Mouse (Mus musculus) kidney, adult 2 months (tissue): ENCODE measurements around the gene Nuak1. TPM values are rescaled to one million over a fixed set of nuclear protein-coding genes. Genes with fewer than 3 reads are reported as not detected.

Source experiments
- DNase-seq: peaks from one replicate; pipeline ENCODE4 v3.0.0; 2021
- H3K27ac ChIP-seq: fragments of 200-500 bp; 2 replicates; pipeline ENCODE4 v1.5.1; 2012; ENCODE audit warnings: low read depth, low read length, control low read depth, inconsistent platforms; ENCODE audit not compliant: insufficient read depth
- H3K27me3 ChIP-seq: fragments of 200-500 bp; replicated peaks from 2 replicates; pipeline ENCODE4 v1.6.1; 2012; ENCODE audit warnings: mild to moderate bottlenecking, moderate library complexity, low read length, inconsistent platforms; ENCODE audit not compliant: control insufficient read depth, insufficient read depth
- H3K36me3 ChIP-seq: fragments of 200-500 bp; 2 replicates; pipeline ENCODE4 v1.6.1; 2012; ENCODE audit warnings: mild to moderate bottlenecking, moderate library complexity, low read length, inconsistent platforms; ENCODE audit not compliant: control insufficient read depth, insufficient read depth
- H3K4me1 ChIP-seq: fragments of 200-500 bp; 2 replicates; pipeline ENCODE4 v1.6.1; 2011; ENCODE audit warnings: low read length; ENCODE audit not compliant: control insufficient read depth, insufficient read depth
- H3K4me3 ChIP-seq: fragments of 200-500 bp; 2 replicates; pipeline ENCODE4 v1.5.1; 2011; ENCODE audit warnings: mild to moderate bottlenecking, low read depth, low read length, control low read depth; ENCODE audit not compliant: insufficient read depth
- CTCF ChIP-seq: fragments of 200-500 bp; conservative IDR thresholded peaks from 2 replicates; pipeline ENCODE4 v1.5.1; 2011; ENCODE audit warnings: low read depth, mild to moderate bottlenecking, control low read depth, low read length, moderate library complexity, mixed read lengths; ENCODE audit not compliant: insufficient read depth, insufficient read length
- POLR2A ChIP-seq: fragments of 200-500 bp; IDR thresholded peaks from one replicate; pipeline ENCODE4 v1.6.1; 2011; ENCODE audit warnings: low read depth, low read length, control low read depth
- WGBS: fragments of 180-500 bp; shearing (Covaris S2); methylation state at CpG from one replicate; pipeline ENCODE4 v1.1.7; 2018; 5-methylcytosine and 5-hydroxymethylcytosine counted together
- polyA plus RNA-seq: library from polyadenylated mRNA; depleted of rRNA; stranded (reverse); fragments of >200 nt; gene quantifications from 2 replicates; pipeline ENCODE4 v1.2.3, GENCODE M21; 2012

Gene Nuak1
- polyA plus RNA-seq, 1 experiment, result 12.2 TPM

DNA sequence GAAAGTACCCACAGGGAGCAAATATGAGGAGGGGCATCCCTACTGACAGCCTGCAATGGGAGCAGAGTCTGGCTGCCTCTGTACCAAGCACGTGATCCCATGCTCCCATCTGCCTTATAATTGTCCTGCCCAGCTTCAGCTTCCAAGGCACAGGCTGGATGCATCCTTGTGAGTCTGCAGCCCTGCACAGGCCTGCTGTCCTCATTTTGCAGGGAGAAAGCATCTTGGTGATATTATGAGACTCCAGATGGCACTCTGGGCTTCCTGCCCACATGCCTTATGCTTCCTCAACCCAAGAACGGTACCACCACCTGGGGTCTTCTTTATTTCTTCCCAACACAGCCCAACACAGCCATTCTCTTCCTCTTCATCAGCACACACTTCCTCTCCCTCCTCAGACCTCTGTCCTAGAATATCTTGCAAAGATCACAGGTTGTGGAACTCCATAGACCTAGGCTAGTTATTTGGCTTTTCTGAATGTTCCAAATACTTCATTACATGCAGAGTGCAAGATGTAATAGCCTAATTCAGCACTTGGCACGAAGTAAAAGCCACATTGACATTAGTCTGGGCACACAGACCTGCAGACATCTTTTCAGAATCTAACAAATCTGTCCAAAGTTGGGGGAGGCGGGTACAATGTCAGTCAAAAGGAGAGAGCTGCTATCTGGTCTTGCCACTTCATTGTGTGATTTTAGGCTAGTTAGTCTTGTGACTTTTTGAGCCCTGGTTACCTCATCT lies 82.2 kb downstream of the Nuak1 start:
- Histone ChIP-seq H3K36me3 (no peaks in the 10 kb centered on the region), H3K27ac (no peak overlapping the region), H3K4me1 (no peaks in the 10 kb centered on the region), H3K27me3 (no peaks in the 10 kb centered on the region), H3K4me3 (no peak overlapping the region)
- no peak for TF ChIP-seq CTCF
- TF ChIP-seq POLR2A, result no peak
- 65% methylated on average over 4 of the region's 4 CpGs for WGBS
- DNase-seq, result no peak

DNA sequence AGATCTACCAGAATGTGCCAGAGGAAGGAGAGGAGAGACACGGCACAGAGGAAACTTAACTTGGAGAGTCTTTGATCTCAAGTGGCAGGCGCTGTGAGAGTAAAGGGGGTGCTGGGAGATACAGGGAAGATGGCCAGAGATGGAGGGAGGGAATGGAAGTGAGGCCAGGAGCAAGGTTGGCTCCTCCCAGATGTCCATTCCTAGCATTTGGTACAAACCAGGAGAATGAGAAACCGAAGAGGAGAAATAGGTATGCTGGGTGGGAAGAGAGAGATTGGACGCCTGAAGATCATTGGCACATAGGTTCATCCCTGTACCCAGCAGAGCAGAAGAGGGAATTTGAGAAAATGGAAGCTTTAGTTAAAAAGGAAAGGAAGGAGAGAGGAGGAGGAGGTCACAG lies 82.8 kb downstream of the Nuak1 start:
- Histone ChIP-seq H3K4me3 (no peak overlapping the region), H3K27me3 (no peaks in the 10 kb centered on the region), H3K4me1 (no peaks in the 10 kb centered on the region), H3K27ac (no peak overlapping the region), H3K36me3 (no peaks in the 10 kb centered on the region)
- 83% methylated on average over 4 of the region's 4 CpGs for WGBS
- no peak for DNase-seq
- TF ChIP-seq CTCF, result no peak
- TF ChIP-seq POLR2A, result no peak

DNA sequence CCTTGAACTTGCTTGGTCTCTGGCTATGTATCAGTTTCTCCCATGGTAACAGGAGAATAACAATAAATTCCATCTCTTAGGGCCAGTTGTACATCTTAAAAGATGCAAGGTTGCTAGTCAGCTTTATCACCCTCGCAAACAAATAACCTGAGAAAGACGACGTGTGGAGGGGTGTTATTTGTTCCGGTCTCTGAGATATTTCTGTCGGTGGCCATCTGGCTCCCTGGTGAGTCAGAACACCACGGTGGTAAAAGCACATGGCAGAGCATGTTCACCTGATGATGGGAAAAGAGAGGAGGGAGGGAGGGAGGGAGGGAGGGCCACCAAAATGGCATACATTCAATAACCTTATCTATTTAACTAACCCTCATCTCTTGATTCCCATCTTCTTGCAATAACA lies 86.1 kb downstream of the Nuak1 start:
- Histone ChIP-seq H3K27ac (no peak overlapping the region), H3K36me3 (no peaks in the 10 kb centered on the region), H3K4me3 (no peak overlapping the region), H3K27me3 (no peaks in the 10 kb centered on the region), H3K4me1 (no peaks in the 10 kb centered on the region)
- no peak for TF ChIP-seq POLR2A
- TF ChIP-seq CTCF, result no peak
- 45% methylated on average over 6 of the region's 6 CpGs for WGBS
- DNase-seq, result no peak

DNA sequence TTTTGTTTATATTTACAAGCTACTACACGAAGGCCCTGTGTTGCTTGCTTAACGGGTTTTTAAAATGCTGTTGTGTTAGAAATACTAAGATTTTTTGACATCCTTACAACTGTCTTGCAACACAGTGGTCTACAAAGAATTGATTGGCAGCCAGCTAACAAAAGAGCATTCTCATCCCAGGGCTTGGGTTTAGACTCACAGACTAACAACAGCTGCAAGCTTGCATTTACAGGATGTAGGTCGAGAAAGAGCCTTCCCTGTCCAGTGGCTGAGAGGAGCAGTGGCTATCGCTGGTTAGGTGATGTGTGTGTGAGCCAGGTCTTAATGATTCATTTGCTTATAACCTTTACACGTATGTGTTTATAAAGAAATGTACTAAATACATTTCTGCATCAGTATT lies 94.7 kb downstream of the Nuak1 start:
- H3K36me3 ChIP-seq, result no peaks in the 10 kb centered on the region
- no peaks in the 10 kb centered on the region for H3K27me3 ChIP-seq
- H3K4me3 ChIP-seq, result no peak overlapping the region
- no peak for DNase-seq
- H3K4me1 ChIP-seq, result peaks cover 4% of the 10 kb centered on the region; the same call in 1 of the 2 replicates
- TF ChIP-seq CTCF (no peak), POLR2A (no peak)
- H3K27ac ChIP-seq, result no peak overlapping the region
- WGBS, result 80% methylated on average over 5 of the region's 5 CpGs

DNA sequence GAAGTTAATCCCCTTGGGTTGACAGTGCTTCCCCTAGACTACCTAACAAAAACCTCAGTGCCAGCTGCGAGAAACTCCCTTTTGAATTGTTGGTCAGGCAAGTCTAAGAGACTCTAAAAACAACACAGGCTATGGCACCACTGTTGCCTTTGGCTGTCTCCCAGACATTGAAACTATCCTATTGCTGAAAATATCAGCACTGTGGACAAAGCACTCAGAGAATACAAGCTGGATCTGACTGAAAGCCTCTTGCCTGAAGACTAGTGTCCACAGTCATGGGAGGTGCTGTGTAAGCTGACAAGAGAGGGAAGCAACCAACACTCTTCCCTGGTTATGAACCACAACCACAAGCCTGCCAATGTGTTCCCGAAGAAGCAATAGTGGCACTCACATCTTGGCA lies 96.9 kb downstream of the Nuak1 start:
- H3K4me3 ChIP-seq, result no peak overlapping the region
- no peaks in the 10 kb centered on the region for H3K36me3 ChIP-seq
- H3K27me3 ChIP-seq, result no peaks in the 10 kb centered on the region
- peaks cover 4% of the 10 kb centered on the region; the same call in 1 of the 2 replicates for H3K4me1 ChIP-seq
- no peak overlapping the region for H3K27ac ChIP-seq
- DNase-seq, result no peak
- WGBS, result 85% methylated on average over 2 of the region's 2 CpGs
- TF ChIP-seq CTCF (no peak), POLR2A (no peak)

DNA sequence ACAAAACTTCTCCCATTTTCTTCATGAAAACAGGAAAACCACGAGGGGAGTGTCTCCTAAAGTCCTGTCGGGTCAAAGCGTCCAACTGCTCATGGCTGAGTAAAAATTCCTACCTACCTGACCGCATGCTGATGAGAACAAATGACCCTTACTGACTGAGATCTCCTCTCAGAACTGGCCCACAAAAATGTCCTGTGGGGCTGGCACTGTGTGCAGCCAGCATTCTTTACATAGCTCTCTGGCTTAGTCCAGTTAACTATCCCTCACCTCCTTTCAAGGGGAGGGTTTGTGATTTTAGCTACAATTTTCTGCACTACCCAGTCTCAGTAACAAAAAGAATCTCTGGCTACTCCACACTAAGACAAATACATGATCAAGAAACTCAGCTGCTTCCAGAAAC lies 100.9 kb downstream of the Nuak1 start:
- Histone ChIP-seq H3K4me1 (no peaks in the 10 kb centered on the region), H3K36me3 (no peaks in the 10 kb centered on the region), H3K27me3 (no peaks in the 10 kb centered on the region), H3K4me3 (no peak overlapping the region), H3K27ac (peak overlapping the region; percentile 26; the same call in 1 of the 2 replicates)
- peak; percentile 60 for DNase-seq
- no peak for TF ChIP-seq POLR2A
- no peak for TF ChIP-seq CTCF
- WGBS, result 37% methylated on average over 4 of the region's 4 CpGs

DNA sequence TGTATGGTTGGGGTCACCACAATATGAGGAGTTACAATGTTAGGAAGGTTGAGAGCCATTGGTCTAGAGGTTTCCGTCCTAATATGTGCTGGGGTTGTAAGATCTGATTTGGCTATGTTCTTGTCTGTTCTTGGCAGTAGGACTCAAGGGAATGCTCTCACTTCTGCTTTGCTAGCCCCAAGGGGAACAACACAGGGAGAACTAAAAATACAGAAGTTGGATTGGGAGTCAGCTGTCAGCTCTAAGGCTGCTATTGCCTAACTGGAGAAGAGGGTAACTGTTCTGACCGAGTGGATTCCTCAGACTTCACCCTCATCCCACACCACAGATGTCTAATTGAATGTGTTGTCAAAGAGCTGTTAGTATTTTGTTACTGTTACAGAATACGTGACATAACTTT lies 101.6 kb downstream of the Nuak1 start:
- DNase-seq, result peak; percentile 40
- no peaks in the 10 kb centered on the region for H3K27me3 ChIP-seq
- no peak overlapping the region for H3K4me3 ChIP-seq
- no peaks in the 10 kb centered on the region for H3K36me3 ChIP-seq
- 0 out of 2 replicates have a peak overlapping the region, but pooled peaks have one; percentile 26 for H3K27ac ChIP-seq
- TF ChIP-seq CTCF, result no peak
- TF ChIP-seq POLR2A, result no peak
- no peaks in the 10 kb centered on the region for H3K4me1 ChIP-seq
- 68% methylated on average over 3 of the region's 3 CpGs for WGBS

DNA sequence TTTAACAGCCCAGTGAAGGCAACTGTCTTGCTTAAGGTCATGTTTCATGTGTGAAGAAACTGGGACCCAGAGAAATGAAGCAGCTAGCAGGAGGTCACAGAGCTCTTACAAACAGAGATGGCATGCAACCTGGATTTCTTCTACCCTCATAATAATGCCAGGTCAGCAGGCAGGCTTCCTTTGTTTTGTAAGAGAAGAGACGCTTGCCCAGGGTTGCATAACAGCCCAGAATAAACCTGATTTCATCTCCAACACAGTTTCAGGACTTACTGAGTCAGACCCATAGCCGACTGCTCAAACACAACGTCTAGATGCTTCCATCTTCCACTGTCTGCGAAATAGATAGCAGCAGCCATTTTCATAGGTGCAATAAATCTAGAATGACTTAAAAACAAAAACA lies 105.0 kb downstream of the Nuak1 start:
- H3K36me3 ChIP-seq, result no peaks in the 10 kb centered on the region
- no peak overlapping the region for H3K4me3 ChIP-seq
- no peak overlapping the region for H3K27ac ChIP-seq
- H3K27me3 ChIP-seq, result no peaks in the 10 kb centered on the region
- DNase-seq, result peak; percentile 14
- WGBS, result 67% methylated on average over 4 of the region's 4 CpGs
- H3K4me1 ChIP-seq, result no peaks in the 10 kb centered on the region; the same call in 1 of the 2 replicates
- TF ChIP-seq POLR2A, result no peak
- TF ChIP-seq CTCF, result no peak
